Mouse (Mus musculus): ENCODE results near the gene Orc3. TPM values are rescaled to one million over a fixed set of nuclear protein-coding genes. Genes with fewer than 3 reads are reported as not detected.

Orc3 gene
- total RNA-seq, 2 experiments from 2014 or later, result 36.7 to 46.9 TPM

- intact Hi-C loops (cut with DNase I), result no loop called here
- DNase-seq (ENCODE audit: low spot score in 2 of 2), result no peak
Measured at GRCm38 (mm10) chr4:34528430-34529100, 86.2 kb downstream of the Orc3 start.

- no peak for DNase-seq (ENCODE audit: low spot score in 2 of 2)
- intact Hi-C loops (cut with DNase I), result no loop called here
Measured at GRCm38 (mm10) chr4:34526771-34527170, 88.0 kb downstream of the Orc3 start.

- DNase-seq (ENCODE audit: low spot score in 2 of 2), result no peak
- intact Hi-C loops (cut with DNase I), result no loop called here
Measured at GRCm38 (mm10) chr4:34523586-34523985, 91.2 kb downstream of the Orc3 start.

- DNase-seq (ENCODE audit: low spot score in 2 of 2), result peak; percentile 30 to 48
- intact Hi-C loops (cut with DNase I), result no loop called here
Measured at GRCm38 (mm10) chr4:34522846-34523245, 91.9 kb downstream of the Orc3 start.

Other genes starting within 250 kb of the Orc3 start
- 100 to 1,000 TPM; 105 TPM for gene Akirin2, start 64.0 kb downstream of the Orc3 start, total RNA-seq (2021)
- gene Rars2, start within 50 bp of the Orc3 start, total RNA-seq (2021), result 10 to 100 TPM; 22.7 to 25.3 TPM
- gene Slc35a1, start 72.5 kb upstream of the Orc3 start, total RNA-seq (2021), result 10 to 100 TPM; 20.8 to 26.3 TPM
- 1 to 10 TPM; 1.8 to 2.0 TPM for gene Cfap206, start 115.3 kb upstream of the Orc3 start, total RNA-seq (2021)
- not detected for gene Gm136, start 141.3 kb upstream of the Orc3 start, total RNA-seq (2021)
- 10 to 100 TPM; 18.1 to 22.9 TPM for gene Smim8, start 163.5 kb upstream of the Orc3 start, total RNA-seq (2021)

Data from left cerebral cortex, postnatal 36 days (tissue).